Mouse (Mus musculus) liver, adult 2 months (tissue): ENCODE results near the gene Cbx5.

Source experiments
- CTCF ChIP-seq: fragments of 200-500 bp; IDR thresholded peaks from 2 replicates; pipeline ENCODE4 v1.5.1; 2011; ENCODE audit warnings: low read depth, low read length, control low read depth
- POLR2A ChIP-seq: fragments of 200-500 bp; IDR thresholded peaks from 2 replicates; pipeline ENCODE4 v1.6.1; 2011; ENCODE audit warnings: low read length, control low read depth; ENCODE audit not compliant: insufficient read depth; ENCODE audit errors: extremely low read depth

DNA sequence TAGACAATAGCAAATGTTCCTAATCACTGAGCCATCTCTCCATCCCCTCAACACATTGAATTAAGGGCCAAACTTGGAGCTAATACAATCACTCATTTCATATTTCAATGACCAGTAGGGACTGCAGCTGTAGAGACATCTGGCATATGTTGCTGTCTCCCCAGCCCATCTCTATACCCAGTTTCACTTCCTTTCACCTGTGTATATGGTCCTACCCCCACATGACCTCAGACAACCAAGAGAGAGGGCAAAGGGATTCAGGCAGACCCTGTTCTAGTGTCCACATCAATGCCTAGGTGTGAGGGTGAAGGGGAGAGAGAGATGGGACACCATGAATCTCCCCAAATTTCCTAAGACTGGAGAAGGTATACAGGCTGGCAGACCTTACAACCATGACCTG, 59.2 kb downstream of the Cbx5 start:
- no peak for TF ChIP-seq CTCF
- no peak for TF ChIP-seq POLR2A
